Mouse (Mus musculus) embryonic facial prominence, embryonic 14.5 days (tissue): Measurements from ENCODE around the gene Arhgdia. TPM values are rescaled to one million over a fixed set of nuclear protein-coding genes. Genes with fewer than 3 reads are reported as not detected.
A peak's percentile ranks its signal among the peaks of the same experiment; 100 is the strongest.

ENCODE experiments used
- ATAC-seq: fragments of 200-750 bp; cut with Nextera tagmentation; 2 replicates; pipeline ENCODE4 v1.8.0; 2017; ENCODE audit warnings: low read depth, moderate number of reproducible peaks, moderate TSS enrichment
- DNase-seq: peaks from one replicate; pipeline ENCODE4 v3.0.0-alpha.2; 2015; ENCODE audit warnings: low spot score
- H3K27ac ChIP-seq: fragments of 300-500 bp; sonication (generic); replicated peaks from 2 replicates; pipeline ENCODE4 v1.5.1; 2014; ENCODE audit warnings: low read depth, mild to moderate bottlenecking, low read length, moderate library complexity
- H3K27me3 ChIP-seq: fragments of 300-500 bp; sonication (generic); replicated peaks from 2 replicates; pipeline ENCODE4 v1.6.1; 2014; ENCODE audit warnings: low read length; ENCODE audit not compliant: control insufficient read depth, insufficient read depth
- H3K36me3 ChIP-seq: fragments of 300-500 bp; sonication (generic); 2 replicates; pipeline ENCODE4 v1.6.1; 2014; ENCODE audit warnings: low read length, mixed read lengths; ENCODE audit not compliant: control insufficient read depth, insufficient read depth
- H3K4me1 ChIP-seq: fragments of 300-500 bp; sonication (generic); 2 replicates; pipeline ENCODE4 v1.6.1; 2014; ENCODE audit warnings: antibody characterized with exemption, low read length; ENCODE audit not compliant: control insufficient read depth, insufficient read depth
- H3K4me2 ChIP-seq: fragments of 300-500 bp; sonication (generic); 2 replicates; pipeline ENCODE4 v1.6.1; 2014; ENCODE audit warnings: low read depth, mild to moderate bottlenecking, low read length, moderate library complexity, mixed read lengths
- H3K4me3 ChIP-seq: fragments of 300-500 bp; sonication (generic); 2 replicates; pipeline ENCODE4 v1.5.1; 2014; ENCODE audit warnings: low read depth, mild to moderate bottlenecking, low read length
- H3K9ac ChIP-seq: fragments of 300-500 bp; sonication (generic); 2 replicates; pipeline ENCODE4 v1.6.1; 2014; ENCODE audit warnings: low read depth, mild to moderate bottlenecking, low read length, moderate library complexity, mixed read lengths
- H3K9me3 ChIP-seq: fragments of 300-500 bp; sonication (generic); 2 replicates; pipeline ENCODE4 v1.6.1; 2016; ENCODE audit warnings: low read length; ENCODE audit not compliant: control insufficient read depth
- WGBS: fragments of 180-500 bp; shearing (Covaris S2); extraction: QIAGEN DNeasy Blood & Tissue Kit; methylation state at CpG from one replicate; pipeline ENCODE4 v1.1.7; 2014; 5-methylcytosine and 5-hydroxymethylcytosine counted together
- polyA plus RNA-seq: library from polyadenylated mRNA; unstranded; fragments of >200 nt; fragmentation: Nextera tagmentation; extraction: Ambion mirVana; gene quantifications from 2 replicates; pipeline ENCODE4 v1.2.1, GENCODE M21; 2014

Arhgdia gene
- polyA plus RNA-seq, 1 experiment from 2014 or later, result 558 TPM

DNA sequence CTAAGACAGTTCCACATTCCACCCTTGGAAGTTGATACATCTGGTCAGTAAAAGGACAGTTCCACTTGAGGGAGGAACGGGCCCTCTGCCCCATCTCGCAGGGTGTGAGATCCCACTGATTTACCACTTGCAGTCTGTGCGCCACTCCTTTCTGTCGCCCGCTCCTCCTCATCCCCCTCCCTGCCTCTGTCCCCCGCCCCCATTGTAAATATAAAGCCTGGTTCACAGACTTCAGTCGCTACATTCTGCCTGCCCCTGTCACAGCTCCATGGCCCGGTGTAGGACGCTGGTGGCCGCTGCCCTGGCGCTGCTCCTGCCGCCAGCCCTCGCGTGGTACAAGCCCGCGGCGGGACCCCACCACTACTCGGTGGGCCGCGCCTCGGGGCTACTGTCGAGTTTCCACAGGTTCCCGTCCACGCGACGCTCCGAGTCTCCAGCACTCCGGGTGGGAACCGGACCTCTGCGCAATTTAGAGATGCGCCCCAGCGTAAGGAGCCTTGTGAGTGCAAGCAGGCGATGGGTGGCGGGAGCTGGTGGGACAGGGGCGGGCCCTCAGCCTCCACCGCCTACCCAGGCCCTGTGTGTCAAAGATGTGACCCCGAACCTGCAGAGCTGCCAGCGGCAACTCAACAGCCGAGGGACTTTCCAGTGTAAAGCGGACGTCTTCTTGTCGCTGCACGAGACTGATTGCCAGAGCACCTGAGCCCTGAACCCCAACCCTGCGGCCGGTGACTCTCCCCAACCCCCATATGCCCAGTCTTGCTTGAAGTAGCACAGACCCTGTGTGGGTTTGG is 27.0 kb upstream of the Arhgdia start, which contains the start of gene Npb:
TSS of gene Npb (plus strand) at position 237 of the 794 bp plus-strand sequence.
- Histone ChIP-seq H3K4me1 (peaks cover 4% of the 10 kb centered on the region; the same call in 1 of the 2 replicates), H3K9me3 (no peaks in the 10 kb centered on the region), H3K9ac (peak within 1 kb of the TSS; percentile 60), H3K4me3 (peak within 1 kb of the TSS; percentile 31), H3K27ac (no peak within 1 kb of the TSS), H3K4me2 (peak within 1 kb of the TSS; percentile 62), H3K36me3 (peaks cover 65% of the 10 kb centered on the region), H3K27me3 (peaks cover 9% of the 10 kb centered on the region; the same call in 1 of the 2 replicates)
- ATAC-seq (0 out of 2 replicates have a peak, but pooled peaks have one; percentile 5), DNase-seq (no peak)
- WGBS, result 7% methylated on average over 43 of the region's 45 CpGs

- Histone ChIP-seq H3K9ac (no peak overlapping the region), H3K27me3 (peaks cover 9% of the 10 kb centered on the region; the same call in 1 of the 2 replicates), H3K9me3 (no peaks in the 10 kb centered on the region), H3K27ac (no peak overlapping the region), H3K4me2 (no peak overlapping the region), H3K4me3 (no peak overlapping the region), H3K4me1 (peaks cover 4% of the 10 kb centered on the region; the same call in 1 of the 2 replicates), H3K36me3 (peaks cover 64% of the 10 kb centered on the region)
- DNase-seq, result no peak
- no peak for ATAC-seq
- WGBS, result 76% methylated on average over 4 of the region's 4 CpGs
Observed at GRCm38 (mm10) chr11:120606764-120607163, 25.3 kb upstream of the Arhgdia start.

DNA sequence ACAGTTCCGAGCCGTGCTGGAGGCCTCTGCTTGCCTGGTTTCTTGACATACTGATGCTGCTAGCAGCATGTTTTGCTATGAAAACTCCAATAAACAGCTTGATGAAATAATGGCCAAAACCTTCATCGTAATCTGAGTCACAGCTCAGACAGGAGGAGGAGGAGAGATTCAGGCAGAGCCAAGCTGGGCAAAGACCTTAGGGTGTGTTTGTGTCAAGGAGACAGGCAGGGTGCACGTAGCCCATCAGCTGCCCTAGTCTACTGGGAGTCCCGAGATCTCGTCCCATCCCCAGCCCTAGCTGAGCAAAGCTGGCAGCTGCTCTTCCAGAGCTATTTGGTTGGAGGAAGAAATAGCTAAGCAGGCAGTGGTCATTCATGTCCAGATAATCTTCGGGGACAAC is 24.2 kb upstream of the Arhgdia start:
- Histone ChIP-seq H3K27ac (no peak overlapping the region), H3K4me3 (no peak overlapping the region), H3K36me3 (peaks cover 62% of the 10 kb centered on the region), H3K9ac (no peak overlapping the region), H3K27me3 (peaks cover 9% of the 10 kb centered on the region; the same call in 1 of the 2 replicates), H3K4me2 (no peak overlapping the region), H3K9me3 (no peaks in the 10 kb centered on the region), H3K4me1 (peaks cover 4% of the 10 kb centered on the region; the same call in 1 of the 2 replicates)
- ATAC-seq, result no peak
- no peak for DNase-seq
- 86% methylated on average over 7 of the region's 7 CpGs for WGBS

GRCm38 (mm10) chr11:120603545-120603944 is 22.1 kb upstream of the Arhgdia start:
- no peak overlapping the region for H3K4me3 ChIP-seq
- H3K9ac ChIP-seq, result no peak overlapping the region
- H3K4me2 ChIP-seq, result no peak overlapping the region
- H3K27ac ChIP-seq, result no peak overlapping the region
- H3K4me1 ChIP-seq, result peaks cover 9% of the 10 kb centered on the region; the same call in 1 of the 2 replicates
- H3K27me3 ChIP-seq, result 0 out of 2 replicates have a peak, but pooled peaks cover under 1% of the 10 kb centered on the region
- WGBS, result 83% methylated on average over 2 of the region's 2 CpGs
- no peaks in the 10 kb centered on the region for H3K9me3 ChIP-seq
- no peak for DNase-seq
- no peak for ATAC-seq
- H3K36me3 ChIP-seq, result peaks cover 69% of the 10 kb centered on the region

DNA sequence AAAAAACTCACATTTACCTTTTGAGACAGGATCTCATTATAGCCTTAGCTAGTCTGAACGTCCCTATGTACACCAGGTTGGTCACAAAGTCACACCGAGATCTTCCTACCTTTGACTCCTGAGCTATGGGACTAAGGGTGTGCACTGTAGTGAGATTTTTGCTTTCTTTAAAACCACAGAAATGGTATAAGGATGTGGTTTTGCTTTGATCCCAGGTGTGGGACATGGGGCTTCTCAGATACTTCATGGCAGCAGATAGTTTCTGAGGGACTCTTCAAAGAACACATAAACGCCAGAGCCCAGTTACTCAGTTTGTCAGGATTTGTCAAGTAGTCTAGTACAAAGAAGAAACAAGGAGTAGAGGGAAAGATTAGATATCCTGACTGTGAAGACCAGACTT is 19.3 kb upstream of the Arhgdia start:
- no peak for DNase-seq
- Histone ChIP-seq H3K9me3 (no peaks in the 10 kb centered on the region), H3K27ac (no peak overlapping the region), H3K36me3 (peaks cover 71% of the 10 kb centered on the region), H3K4me2 (no peak overlapping the region), H3K4me3 (no peak overlapping the region), H3K27me3 (no peaks in the 10 kb centered on the region), H3K9ac (no peak overlapping the region), H3K4me1 (peaks cover 10% of the 10 kb centered on the region)
- ATAC-seq, result no peak
- 96% methylated on average over 3 of the region's 3 CpGs for WGBS

GRCm38 (mm10) chr11:120598990-120599549 is 17.6 kb upstream of the Arhgdia start:
- ATAC-seq (no peak), DNase-seq (no peak)
- Histone ChIP-seq H3K9me3 (no peaks in the 10 kb centered on the region), H3K4me3 (peak overlapping the region; percentile 100), H3K4me1 (peaks cover 10% of the 10 kb centered on the region), H3K9ac (peak overlapping the region; percentile 100), H3K4me2 (peak overlapping the region; percentile 95), H3K27ac (peak overlapping the region; percentile 94), H3K27me3 (no peaks in the 10 kb centered on the region), H3K36me3 (peaks cover 70% of the 10 kb centered on the region)
- WGBS, result 45% methylated on average over 17 of the region's 17 CpGs

DNA sequence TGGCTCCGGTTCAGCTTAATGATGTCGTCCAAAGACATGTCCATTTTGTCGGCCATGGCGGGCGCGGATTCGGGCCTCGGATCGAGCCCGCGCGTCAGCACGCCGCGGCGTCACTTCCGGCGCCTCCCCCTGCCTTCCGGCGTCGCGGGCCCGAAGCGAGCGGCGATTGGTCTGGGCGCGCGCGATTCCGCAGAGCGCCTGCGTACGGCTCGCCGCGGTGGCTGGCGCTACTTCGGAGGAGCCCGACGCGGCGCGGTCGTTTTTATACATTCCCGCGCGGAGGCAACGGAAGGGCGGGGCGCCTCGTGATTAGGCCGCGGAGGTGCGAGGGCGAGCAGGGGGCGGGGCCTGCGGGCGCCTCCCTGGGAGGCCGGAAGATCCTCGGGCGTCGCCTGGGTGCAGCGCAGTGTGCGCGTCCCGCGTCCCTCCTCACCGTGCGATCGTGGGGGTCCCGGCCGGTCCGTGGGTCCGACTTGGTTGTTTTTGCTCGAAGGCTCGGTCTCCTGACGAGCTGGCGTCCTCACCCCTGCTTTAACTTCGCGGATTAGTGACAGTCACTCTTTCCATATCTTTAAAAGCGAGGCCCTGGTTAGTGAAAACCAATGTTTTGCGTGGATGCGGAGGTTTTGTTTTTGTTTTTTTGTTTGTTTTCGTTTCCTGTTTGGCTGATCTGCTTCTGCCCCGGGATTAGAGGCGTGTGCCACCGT is 17.0 kb upstream of the Arhgdia start, which contains the start of the genes Alyref and Anapc11:
TSS of gene Alyref (minus strand) at position 83 of the 707 bp plus-strand sequence.
TSS of gene Anapc11 (plus strand) at position 139 of the 707 bp plus-strand sequence.
- H3K9ac ChIP-seq, result peak within 1 kb of the TSS; percentile 100
- H3K27ac ChIP-seq, result peak within 1 kb of the TSS; percentile 94
- peak; percentile 98 for DNase-seq
- peak within 1 kb of the TSS; percentile 95 for H3K4me2 ChIP-seq
- peaks cover 10% of the 10 kb centered on the region for H3K4me1 ChIP-seq
- H3K27me3 ChIP-seq, result no peaks in the 10 kb centered on the region
- H3K36me3 ChIP-seq, result peaks cover 70% of the 10 kb centered on the region
- under 1% methylated on average over 24 of the region's 88 CpGs for WGBS
- H3K4me3 ChIP-seq, result peak within 1 kb of the TSS; percentile 100
- no peaks in the 10 kb centered on the region for H3K9me3 ChIP-seq
- ATAC-seq, result peak; percentile 99
